Mouse (Mus musculus): ENCODE measurements at regions not wholly inside any gene's neighbourhood (a gene's known extent, or its start where the extent isn't known, plus 50 kb on each side); places are given as distances from the start of the nearest gene placed in this dataset.

DNA sequence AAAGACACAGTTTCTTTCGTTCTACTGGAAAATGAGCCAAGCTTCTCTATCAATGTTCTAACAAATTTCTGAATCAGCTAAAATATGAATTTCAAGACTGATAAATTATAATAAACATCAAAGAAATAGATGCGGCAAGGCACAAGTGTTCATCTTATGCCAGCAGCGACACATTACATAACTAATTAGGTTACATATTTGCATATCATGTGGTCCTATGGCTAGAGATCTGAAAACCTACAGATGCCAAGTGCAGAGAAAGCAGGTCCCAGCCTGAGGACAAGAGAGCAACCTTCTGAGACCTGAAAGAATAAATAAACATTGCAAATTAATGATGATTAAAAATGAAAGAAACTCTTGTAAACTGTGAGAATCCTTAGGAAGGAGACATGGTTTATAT lies 201.3 kb upstream of the Tent5a start:
- no peak for TF ChIP-seq CTCF (conservative IDR thresholded peaks at IDR 0.05; ENCODE audit: low read length)
- no peak for TF ChIP-seq POU5F1 (IDR thresholded peaks at IDR 0.05; ENCODE audit: borderline replicate concordance, low read length)
- no peak for TF ChIP-seq NANOG (IDR thresholded peaks at IDR 0.05; ENCODE audit: borderline replicate concordance, low read length)

Measured in E14TG2a.4 (cell line).